Mouse (Mus musculus): ENCODE measurements around the gene Pmfbp1. TPM values are rescaled to one million over a fixed set of nuclear protein-coding genes. Genes with fewer than 3 reads are reported as not detected.

Gene Pmfbp1
- polyA plus RNA-seq, 2 experiments from 2014 or later, result not detected

- no peak for ATAC-seq
Measured at GRCm38 (mm10) chr8:109503566-109503965, 9.7 kb downstream of the Pmfbp1 start.

- ATAC-seq, result no peak
Measured at GRCm38 (mm10) chr8:109505560-109505959, 11.7 kb downstream of the Pmfbp1 start.

- ATAC-seq, result no peak
Measured at GRCm38 (mm10) chr8:109524008-109524407, 30.2 kb downstream of the Pmfbp1 start.

GRCm38 (mm10) chr8:109535140-109535990 is 41.5 kb downstream of the Pmfbp1 start:
- no peak for ATAC-seq

GRCm38 (mm10) chr8:109536703-109537102 is 42.9 kb downstream of the Pmfbp1 start:
- ATAC-seq, result no peak

GRCm38 (mm10) chr8:109542165-109542564 is 48.3 kb downstream of the Pmfbp1 start:
- no peak for ATAC-seq

- ATAC-seq, result no peak
Measured at GRCm38 (mm10) chr8:109542748-109543519, 49.1 kb downstream of the Pmfbp1 start.

- no peak for ATAC-seq
Measured at GRCm38 (mm10) chr8:109544049-109544448, 50.2 kb downstream of the Pmfbp1 start.

- no peak for ATAC-seq
Measured at GRCm38 (mm10) chr8:109551663-109552062, 57.8 kb downstream of the Pmfbp1 start.

GRCm38 (mm10) chr8:109563881-109564280 is 70.1 kb downstream of the Pmfbp1 start:
- ATAC-seq, result no peak

GRCm38 (mm10) chr8:109564766-109565165 is 70.9 kb downstream of the Pmfbp1 start:
- ATAC-seq, result no peak

- peak; percentile 99 for ATAC-seq
Measured at GRCm38 (mm10) chr8:109565498-109566333, 71.9 kb downstream of the Pmfbp1 start, which contains the start of the genes Dhx38 and Txnl4b. Dhx38 (minus strand) TSS chr8:109565861. Txnl4b (plus strand) TSS chr8:109565892.

- no peak for ATAC-seq
Measured at GRCm38 (mm10) chr8:109571139-109571538, 77.3 kb downstream of the Pmfbp1 start.

GRCm38 (mm10) chr8:109576311-109576710 is 82.5 kb downstream of the Pmfbp1 start:
- no peak for ATAC-seq

GRCm38 (mm10) chr8:109578900-109579301 is 85.1 kb downstream of the Pmfbp1 start, which contains the start of gene Hp:
Hp (minus strand) TSS chr8:109579172.
- no peak for ATAC-seq

- no peak for ATAC-seq
Measured at GRCm38 (mm10) chr8:109584293-109584692, 90.5 kb downstream of the Pmfbp1 start.

GRCm38 (mm10) chr8:109584830-109585229 is 91.0 kb downstream of the Pmfbp1 start:
- ATAC-seq, result no peak

GRCm38 (mm10) chr8:109585652-109586051 is 91.8 kb downstream of the Pmfbp1 start:
- ATAC-seq, result no peak

- ATAC-seq, result no peak
Measured at GRCm38 (mm10) chr8:109586972-109587504, 93.2 kb downstream of the Pmfbp1 start.

GRCm38 (mm10) chr8:109590901-109591300 is 97.1 kb downstream of the Pmfbp1 start:
- ATAC-seq, result no peak

- no peak for ATAC-seq
Measured at GRCm38 (mm10) chr8:109591367-109591766, 97.5 kb downstream of the Pmfbp1 start.

GRCm38 (mm10) chr8:109592164-109592563 is 98.3 kb downstream of the Pmfbp1 start:
- ATAC-seq, result no peak

Data from activated CD4-positive, CD25-positive, alpha-beta regulatory T cell, adult 4 months (primary cell).